Mouse (Mus musculus): Measurements from ENCODE around the gene Gm49630.
"Not testable (repeated sequence)": the region's sequence is repeated elsewhere in the genome, so short reads cannot be mapped to it uniquely, and the experiment has no call there.

Gene Gm49630

GRCm38 (mm10) chr17:7371879-7372278, at the start of gene Gm49630:
TSS of gene Gm49630 (minus strand) at chr17:7371979.
- not testable (repeated sequence) for DNase-seq (ENCODE audit: low spot score)

- DNase-seq (ENCODE audit: low spot score) = not testable (repeated sequence)
Observed at GRCm38 (mm10) chr17:7420191-7420973, 48.6 kb upstream of the Gm49630 start.

- not testable (repeated sequence) for DNase-seq (ENCODE audit: low spot score)
Observed at GRCm38 (mm10) chr17:7414601-7415310, 43.0 kb upstream of the Gm49630 start.

- not testable (repeated sequence) for DNase-seq (ENCODE audit: low spot score)
Observed at GRCm38 (mm10) chr17:7413336-7413735, 41.6 kb upstream of the Gm49630 start.

GRCm38 (mm10) chr17:7399770-7400169, 28.0 kb upstream of the Gm49630 start:
- not testable (repeated sequence) for DNase-seq (ENCODE audit: low spot score)

- not testable (repeated sequence) for DNase-seq (ENCODE audit: low spot score)
Observed at GRCm38 (mm10) chr17:7398198-7398847, 26.5 kb upstream of the Gm49630 start.

GRCm38 (mm10) chr17:7397079-7397478, 25.3 kb upstream of the Gm49630 start:
- DNase-seq (ENCODE audit: low spot score) = not testable (repeated sequence)

- DNase-seq (ENCODE audit: low spot score) = not testable (repeated sequence)
Observed at GRCm38 (mm10) chr17:7396288-7396687, 24.5 kb upstream of the Gm49630 start.

- not testable (repeated sequence) for DNase-seq (ENCODE audit: low spot score)
Observed at GRCm38 (mm10) chr17:7395671-7396070, 23.9 kb upstream of the Gm49630 start.

- DNase-seq (ENCODE audit: low spot score) = not testable (repeated sequence)
Observed at GRCm38 (mm10) chr17:7395116-7395515, 23.3 kb upstream of the Gm49630 start.

- not testable (repeated sequence) for DNase-seq (ENCODE audit: low spot score)
Observed at GRCm38 (mm10) chr17:7389898-7390297, 18.1 kb upstream of the Gm49630 start.

GRCm38 (mm10) chr17:7388958-7389356, 17.2 kb upstream of the Gm49630 start:
- not testable (repeated sequence) for DNase-seq (ENCODE audit: low spot score)

- not testable (repeated sequence) for DNase-seq (ENCODE audit: low spot score)
Observed at GRCm38 (mm10) chr17:7388341-7388957, 16.7 kb upstream of the Gm49630 start.

GRCm38 (mm10) chr17:7386016-7386415, 14.2 kb upstream of the Gm49630 start:
- not testable (repeated sequence) for DNase-seq (ENCODE audit: low spot score)

- DNase-seq (ENCODE audit: low spot score) = not testable (repeated sequence)
Observed at GRCm38 (mm10) chr17:7385364-7385763, 13.6 kb upstream of the Gm49630 start, which contains the start of gene Unc93a2. TSS of gene Unc93a2 (minus strand) at chr17:7385464.

GRCm38 (mm10) chr17:7383167-7384143, 11.7 kb upstream of the Gm49630 start:
- not testable (repeated sequence) for DNase-seq (ENCODE audit: low spot score)

- not testable (repeated sequence) for DNase-seq (ENCODE audit: low spot score)
Observed at GRCm38 (mm10) chr17:7382711-7383110, 10.9 kb upstream of the Gm49630 start.

GRCm38 (mm10) chr17:7377907-7378306, 6.1 kb upstream of the Gm49630 start:
- not testable (repeated sequence) for DNase-seq (ENCODE audit: low spot score)

GRCm38 (mm10) chr17:7376951-7377700, 5.3 kb upstream of the Gm49630 start:
- not testable (repeated sequence) for DNase-seq (ENCODE audit: low spot score)

GRCm38 (mm10) chr17:7369401-7369800, 2.4 kb downstream of the Gm49630 start:
- not testable (repeated sequence) for DNase-seq (ENCODE audit: low spot score)
